Mouse (Mus musculus): Measurements from ENCODE around the gene Fndc8. TPM values are rescaled to one million over a fixed set of nuclear protein-coding genes. Genes with fewer than 3 reads are reported as not detected.

Gene Fndc8
- polyA plus RNA-seq, 1 experiment from 2014 or later = 0.18 TPM

DNA sequence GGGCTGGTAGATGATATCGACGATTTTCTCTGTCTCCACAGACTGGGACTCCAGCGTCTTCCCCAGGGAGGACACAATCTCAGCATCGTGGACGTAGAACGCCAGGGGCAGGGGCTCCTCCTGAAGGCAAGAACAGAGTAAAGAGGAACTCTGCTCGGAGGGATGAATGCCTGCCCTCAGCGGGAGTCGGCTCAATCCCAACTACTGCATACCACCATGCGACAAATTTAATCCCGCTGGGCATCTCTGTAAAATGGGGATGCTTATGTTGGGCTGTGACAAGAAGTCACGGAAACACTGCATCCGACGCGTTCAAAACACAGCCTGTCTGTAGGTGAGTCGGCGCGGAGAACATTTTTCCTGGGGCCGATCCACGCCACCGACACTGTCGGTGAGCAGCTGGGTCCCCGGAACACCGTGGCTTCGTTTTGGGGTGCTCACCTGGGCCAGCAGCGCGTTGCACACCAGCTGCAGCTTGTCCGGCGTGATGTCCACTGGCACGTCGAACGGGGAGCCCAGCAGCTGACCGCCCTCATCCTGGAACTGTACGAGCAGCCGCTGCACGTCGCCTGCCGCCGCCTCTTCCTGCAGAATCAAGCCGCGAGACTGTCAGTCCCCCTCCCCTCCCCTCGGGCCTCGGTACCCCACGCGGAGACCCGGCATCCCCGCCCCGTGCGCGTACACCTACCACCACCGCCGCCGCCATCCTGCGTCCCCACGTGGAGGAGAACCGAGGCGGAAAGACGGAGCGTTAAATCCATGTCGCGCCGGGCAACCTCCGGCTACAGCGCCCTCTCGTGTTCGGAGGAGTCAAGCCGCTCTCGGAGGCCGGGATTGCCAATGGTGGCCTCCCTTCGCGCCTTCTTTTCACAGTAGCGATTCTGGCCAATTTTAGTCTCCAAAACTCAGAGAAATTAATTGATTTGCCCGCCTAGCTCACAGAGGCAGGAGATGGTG is 16.0 kb downstream of the Fndc8 start, which contains the start of gene Nle1:
Gene Nle1 (minus strand): TSS at position 761 of the 957 bp plus-strand sequence.
- peak; percentile 66 for ATAC-seq (replicated peaks; ENCODE audit: insufficient number of reproducible peaks, low FRiP score, low TSS enrichment, low read depth)
- H3K27ac ChIP-seq (replicated peaks; ENCODE audit: low read depth, low read length) = no peak within 1 kb of the TSS
- H3K4me3 ChIP-seq (ENCODE audit: low read depth, low read length) = peak within 1 kb of the TSS; percentile 83
- no peaks in the 10 kb centered on the region for H3K27me3 ChIP-seq (ENCODE audit: control insufficient read depth, insufficient read depth, low read length)
- peak within 1 kb of the TSS; percentile 86 for H3K9ac ChIP-seq (replicated peaks; ENCODE audit: low read length)
- H3K4me2 ChIP-seq (ENCODE audit: low read depth, low read length) = peak within 1 kb of the TSS; percentile 81
- WGBS = 2% methylated on average over 73 of the region's 73 CpGs
- H3K4me1 ChIP-seq (ENCODE audit: control insufficient read depth, insufficient read depth, low read length) = no peaks in the 10 kb centered on the region
- DNase-seq (ENCODE audit: low spot score) = peak; percentile 95
- H3K36me3 ChIP-seq (replicated peaks; ENCODE audit: control insufficient read depth, insufficient read depth, low read depth, low read length) = no peaks in the 10 kb centered on the region; the same call in 1 of the 2 replicates
- H3K9me3 ChIP-seq (replicated peaks; ENCODE audit: control insufficient read depth, low read length) = no peaks in the 10 kb centered on the region

DNA sequence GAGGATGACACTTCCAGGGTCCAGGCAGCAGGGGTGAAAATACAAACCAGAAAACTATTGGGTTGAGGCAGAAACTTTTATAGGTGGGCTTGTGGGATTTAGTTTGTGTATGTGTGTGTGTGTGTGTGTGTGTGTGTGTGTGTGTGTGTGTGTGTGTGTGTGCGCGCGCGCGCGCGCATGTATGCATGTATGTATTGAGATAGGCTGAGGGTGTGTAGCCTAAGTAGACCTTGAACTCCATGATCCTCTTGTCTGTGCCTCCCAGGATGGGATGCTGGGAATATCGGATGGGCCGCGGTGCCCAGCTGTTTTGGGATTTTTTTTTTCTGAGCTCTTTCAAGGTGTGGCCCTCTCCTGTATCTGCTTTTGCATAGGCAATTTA is 16.7 kb downstream of the Fndc8 start:
- Histone ChIP-seq H3K4me2 (ENCODE audit: low read depth, low read length) (peak overlapping the region; percentile 81), H3K27me3 (ENCODE audit: control insufficient read depth, insufficient read depth, low read length) (no peaks in the 10 kb centered on the region), H3K4me1 (ENCODE audit: control insufficient read depth, insufficient read depth, low read length) (no peaks in the 10 kb centered on the region), H3K9ac (replicated peaks; ENCODE audit: low read length) (peak overlapping the region; percentile 34), H3K9me3 (replicated peaks; ENCODE audit: control insufficient read depth, low read length) (no peaks in the 10 kb centered on the region), H3K36me3 (replicated peaks; ENCODE audit: control insufficient read depth, insufficient read depth, low read depth, low read length) (no peaks in the 10 kb centered on the region; the same call in 1 of the 2 replicates), H3K27ac (replicated peaks; ENCODE audit: low read depth, low read length) (no peak overlapping the region), H3K4me3 (ENCODE audit: low read depth, low read length) (peak overlapping the region; percentile 83; the same call in 1 of the 2 replicates)
- DNase-seq (ENCODE audit: low spot score) (no peak), ATAC-seq (replicated peaks; ENCODE audit: insufficient number of reproducible peaks, low FRiP score, low TSS enrichment, low read depth) (no peak)
- WGBS = 38% methylated on average over 9 of the region's 10 CpGs

DNA sequence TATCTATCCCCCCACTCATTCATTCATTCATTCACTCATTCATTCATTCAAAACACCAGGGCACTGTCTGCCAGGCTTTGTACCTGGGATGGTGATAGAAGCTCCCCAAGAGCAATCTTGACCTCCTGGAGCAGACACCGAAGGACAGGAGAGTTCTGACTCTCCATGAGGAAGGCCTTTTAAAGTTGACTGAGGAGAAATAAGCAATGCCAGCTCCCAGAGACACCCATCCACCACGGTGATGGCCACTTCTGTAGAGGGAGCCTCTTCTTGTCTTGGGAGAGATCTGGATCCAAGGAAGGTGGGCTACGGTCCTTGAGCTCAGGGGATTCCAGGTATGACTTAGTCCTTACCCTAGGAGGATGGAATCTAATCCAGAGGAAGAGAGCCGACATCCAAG is 18.3 kb downstream of the Fndc8 start, which contains the start of gene Unc45b:
Gene Unc45b (plus strand): TSS at position 301 of the 400 bp plus-strand sequence.
- WGBS = 93% methylated on average over 4 of the region's 4 CpGs
- H3K4me3 ChIP-seq (ENCODE audit: low read depth, low read length) = no peak within 1 kb of the TSS
- H3K9ac ChIP-seq (replicated peaks; ENCODE audit: low read length) = no peak within 1 kb of the TSS
- DNase-seq (ENCODE audit: low spot score) (no peak), ATAC-seq (replicated peaks; ENCODE audit: insufficient number of reproducible peaks, low FRiP score, low TSS enrichment, low read depth) (no peak)
- H3K27me3 ChIP-seq (ENCODE audit: control insufficient read depth, insufficient read depth, low read length) = no peaks in the 10 kb centered on the region
- no peaks in the 10 kb centered on the region; the same call in 1 of the 2 replicates for H3K36me3 ChIP-seq (replicated peaks; ENCODE audit: control insufficient read depth, insufficient read depth, low read depth, low read length)
- H3K27ac ChIP-seq (replicated peaks; ENCODE audit: low read depth, low read length) = no peak within 1 kb of the TSS
- no peaks in the 10 kb centered on the region for H3K4me1 ChIP-seq (ENCODE audit: control insufficient read depth, insufficient read depth, low read length)
- no peaks in the 10 kb centered on the region for H3K9me3 ChIP-seq (replicated peaks; ENCODE audit: control insufficient read depth, low read length)
- no peak within 1 kb of the TSS for H3K4me2 ChIP-seq (ENCODE audit: low read depth, low read length)

DNA sequence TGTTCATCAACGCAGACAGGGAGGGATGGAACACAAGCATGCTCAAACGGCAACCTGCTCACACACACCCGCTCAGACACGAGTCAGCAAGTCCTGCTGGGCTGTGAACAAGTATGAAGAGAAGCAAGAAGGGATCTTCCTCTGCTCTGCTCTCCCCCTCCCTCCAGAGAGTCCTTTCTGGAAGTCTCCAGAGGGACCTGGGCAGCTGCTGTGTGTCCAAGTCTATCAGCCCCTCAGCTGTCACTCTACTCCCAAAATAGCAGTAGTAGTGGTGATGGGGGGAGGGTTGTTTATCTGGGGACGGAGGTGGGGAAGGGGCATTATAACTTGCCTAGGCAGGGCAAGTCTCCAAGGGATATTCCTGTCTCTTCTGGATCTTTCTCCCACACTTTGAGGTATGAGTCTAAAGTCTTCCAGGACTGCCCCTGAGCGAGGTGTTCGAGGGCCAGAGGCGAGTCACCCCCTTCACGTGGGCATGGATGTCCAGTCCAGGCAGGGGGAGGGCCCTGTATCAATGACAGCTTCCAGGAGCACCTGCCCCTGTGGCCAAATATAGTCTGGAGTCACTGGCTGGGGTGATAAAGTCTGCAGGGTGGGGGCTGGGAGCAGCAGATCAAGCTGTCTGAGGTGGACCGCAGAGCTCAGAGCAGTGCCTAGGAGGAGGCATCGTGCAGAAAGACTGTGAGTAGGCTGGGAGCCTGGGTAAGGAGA is 18.9 kb downstream of the Fndc8 start:
- H3K9me3 ChIP-seq (replicated peaks; ENCODE audit: control insufficient read depth, low read length) = no peaks in the 10 kb centered on the region
- H3K4me3 ChIP-seq (ENCODE audit: low read depth, low read length) = no peak overlapping the region
- H3K4me1 ChIP-seq (ENCODE audit: control insufficient read depth, insufficient read depth, low read length) = no peaks in the 10 kb centered on the region
- 79% methylated on average over 11 of the region's 11 CpGs for WGBS
- no peak overlapping the region for H3K9ac ChIP-seq (replicated peaks; ENCODE audit: low read length)
- H3K27ac ChIP-seq (replicated peaks; ENCODE audit: low read depth, low read length) = no peak overlapping the region
- no peaks in the 10 kb centered on the region for H3K36me3 ChIP-seq (replicated peaks; ENCODE audit: control insufficient read depth, insufficient read depth, low read depth, low read length)
- DNase-seq (ENCODE audit: low spot score) (no peak), ATAC-seq (replicated peaks; ENCODE audit: insufficient number of reproducible peaks, low FRiP score, low TSS enrichment, low read depth) (no peak)
- H3K27me3 ChIP-seq (ENCODE audit: control insufficient read depth, insufficient read depth, low read length) = no peaks in the 10 kb centered on the region
- no peak overlapping the region for H3K4me2 ChIP-seq (ENCODE audit: low read depth, low read length)

DNA sequence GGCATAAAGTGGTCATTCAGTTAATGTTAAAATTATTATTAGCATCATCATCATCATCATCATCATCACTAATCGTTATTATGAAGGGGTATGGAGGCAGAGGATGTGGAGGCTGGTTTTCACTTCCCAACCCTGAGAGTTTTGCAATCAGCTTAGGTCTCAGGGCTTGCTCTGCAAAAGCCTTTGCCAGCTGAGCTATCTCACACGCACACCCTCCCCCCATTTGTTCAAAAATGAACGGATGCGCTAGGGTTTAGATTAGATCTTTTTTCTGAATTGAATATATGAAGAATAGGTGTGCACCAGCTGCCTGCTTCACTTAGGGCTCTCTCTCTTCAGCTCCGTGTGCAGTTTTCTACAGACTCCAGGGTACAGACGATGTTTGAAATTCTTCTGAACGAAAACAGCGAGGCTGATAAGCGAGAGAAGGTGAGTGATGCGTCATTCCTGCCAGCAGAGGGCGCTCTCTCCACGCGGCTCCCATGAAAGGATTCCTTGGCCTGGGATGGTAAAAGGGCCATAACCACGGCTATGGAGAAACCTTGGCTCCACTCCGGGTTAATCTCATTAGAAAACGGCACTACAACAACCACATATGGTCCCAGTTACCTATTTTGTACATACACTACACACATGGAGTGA is 22.9 kb downstream of the Fndc8 start:
- H3K4me3 ChIP-seq (ENCODE audit: low read depth, low read length) = no peak overlapping the region
- no peak for ATAC-seq (replicated peaks; ENCODE audit: insufficient number of reproducible peaks, low FRiP score, low TSS enrichment, low read depth)
- 8% methylated on average over 16 of the region's 16 CpGs for WGBS

DNA sequence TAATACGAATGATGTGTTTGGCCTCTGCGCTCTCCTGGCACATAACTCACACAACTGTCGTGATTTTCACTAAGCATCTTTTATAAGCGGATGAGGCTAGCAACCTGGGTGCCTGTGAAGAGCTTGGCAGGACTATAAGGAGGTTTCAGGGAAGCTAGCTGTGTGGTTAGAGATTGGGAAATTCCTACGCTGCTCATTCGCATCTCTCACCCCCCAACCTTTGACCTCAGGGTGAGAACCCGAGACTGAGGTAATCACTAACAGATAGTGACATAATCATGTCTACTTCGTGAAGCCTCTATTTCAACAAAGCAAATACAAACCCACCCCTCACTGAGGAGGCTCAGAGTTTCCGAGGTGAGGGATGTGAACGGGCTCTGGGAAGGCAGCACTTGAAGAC is 28.8 kb downstream of the Fndc8 start:
- DNase-seq (ENCODE audit: low spot score) (no peak), ATAC-seq (replicated peaks; ENCODE audit: insufficient number of reproducible peaks, low FRiP score, low TSS enrichment, low read depth) (no peak)
- WGBS = 45% methylated on average over 10 of the region's 10 CpGs
- no peaks in the 10 kb centered on the region for H3K9me3 ChIP-seq (replicated peaks; ENCODE audit: control insufficient read depth, low read length)
- H3K27me3 ChIP-seq (ENCODE audit: control insufficient read depth, insufficient read depth, low read length) = no peaks in the 10 kb centered on the region
- no peaks in the 10 kb centered on the region for H3K36me3 ChIP-seq (replicated peaks; ENCODE audit: control insufficient read depth, insufficient read depth, low read depth, low read length)
- no peak overlapping the region for H3K4me2 ChIP-seq (ENCODE audit: low read depth, low read length)
- no peak overlapping the region for H3K27ac ChIP-seq (replicated peaks; ENCODE audit: low read depth, low read length)
- H3K9ac ChIP-seq (replicated peaks; ENCODE audit: low read length) = no peak overlapping the region
- no peaks in the 10 kb centered on the region for H3K4me1 ChIP-seq (ENCODE audit: control insufficient read depth, insufficient read depth, low read length)
- H3K4me3 ChIP-seq (ENCODE audit: low read depth, low read length) = no peak overlapping the region

More for the DNA sequence above, 22.9 kb downstream of the Fndc8 start:
- H3K9ac ChIP-seq (replicated peaks; ENCODE audit: low read length) = no peak overlapping the region
- no peaks in the 10 kb centered on the region for H3K9me3 ChIP-seq (replicated peaks; ENCODE audit: control insufficient read depth, low read length)
- no peak overlapping the region for H3K27ac ChIP-seq (replicated peaks; ENCODE audit: low read depth, low read length)
- no peaks in the 10 kb centered on the region for H3K36me3 ChIP-seq (replicated peaks; ENCODE audit: control insufficient read depth, insufficient read depth, low read depth, low read length)
- 0 out of 2 replicates have a peak overlapping the region, but pooled peaks have one; percentile 21 for H3K4me2 ChIP-seq (ENCODE audit: low read depth, low read length)
- peak; percentile 89 for DNase-seq (ENCODE audit: low spot score)
- no peaks in the 10 kb centered on the region for H3K27me3 ChIP-seq (ENCODE audit: control insufficient read depth, insufficient read depth, low read length)
- no peaks in the 10 kb centered on the region for H3K4me1 ChIP-seq (ENCODE audit: control insufficient read depth, insufficient read depth, low read length)

DNA sequence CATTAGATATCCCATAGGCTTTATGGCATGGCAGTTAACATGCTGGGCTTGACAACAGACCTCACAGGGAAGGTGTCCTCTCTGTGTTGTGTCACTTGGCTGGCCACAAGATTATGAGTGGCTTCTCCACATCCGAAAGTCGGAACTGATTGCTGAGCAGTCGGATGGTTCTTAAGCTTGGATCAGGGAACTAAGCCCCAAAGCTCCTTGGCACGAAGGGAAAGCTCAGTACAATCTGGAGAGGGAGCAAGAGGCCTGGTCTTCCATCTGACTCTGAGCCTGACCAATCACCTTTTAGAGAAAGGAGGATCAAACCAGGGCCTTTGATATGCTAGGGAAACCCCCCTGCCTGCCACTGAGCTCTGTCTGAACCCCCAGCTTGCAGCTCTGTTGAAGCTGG is 29.8 kb downstream of the Fndc8 start:
- H3K4me1 ChIP-seq (ENCODE audit: control insufficient read depth, insufficient read depth, low read length) = no peaks in the 10 kb centered on the region
- H3K27me3 ChIP-seq (ENCODE audit: control insufficient read depth, insufficient read depth, low read length) = no peaks in the 10 kb centered on the region
- ATAC-seq (replicated peaks; ENCODE audit: insufficient number of reproducible peaks, low FRiP score, low TSS enrichment, low read depth) (no peak), DNase-seq (ENCODE audit: low spot score) (no peak)
- no peak overlapping the region for H3K4me3 ChIP-seq (ENCODE audit: low read depth, low read length)
- H3K4me2 ChIP-seq (ENCODE audit: low read depth, low read length) = no peak overlapping the region
- H3K27ac ChIP-seq (replicated peaks; ENCODE audit: low read depth, low read length) = no peak overlapping the region
- WGBS = 81% methylated on average over 4 of the region's 4 CpGs
- no peaks in the 10 kb centered on the region for H3K9me3 ChIP-seq (replicated peaks; ENCODE audit: control insufficient read depth, low read length)
- no peak overlapping the region for H3K9ac ChIP-seq (replicated peaks; ENCODE audit: low read length)
- H3K36me3 ChIP-seq (replicated peaks; ENCODE audit: control insufficient read depth, insufficient read depth, low read depth, low read length) = no peaks in the 10 kb centered on the region

Measured in embryonic facial prominence, embryonic 11.5 days (tissue).